Mouse (Mus musculus) lung, postnatal 0 days (tissue): ENCODE results near the gene Fam222b. TPM values are rescaled to one million over a fixed set of nuclear protein-coding genes. Genes with fewer than 3 reads are reported as not detected.
A peak's percentile ranks its signal among the peaks of the same experiment; 100 is the strongest.

Experiments
- ATAC-seq: fragments of 200-750 bp; cut with Nextera tagmentation; 2 replicates; pipeline ENCODE4 v1.8.0; 2017; ENCODE audit warnings: moderate library complexity
- DNase-seq: peaks from one replicate; pipeline ENCODE4 v3.0.0-alpha.2; 2016; ENCODE audit warnings: low spot score
- H3K27ac ChIP-seq: fragments of 300-500 bp; sonication (generic); 2 replicates; pipeline ENCODE4 v1.5.1; 2014; ENCODE audit warnings: antibody characterized with exemption, mild to moderate bottlenecking, low read length, mixed read lengths
- H3K27me3 ChIP-seq: fragments of 300-500 bp; sonication (generic); replicated peaks from 2 replicates; pipeline ENCODE4 v1.6.1; 2014; ENCODE audit warnings: low read length, mixed read lengths; ENCODE audit not compliant: insufficient read depth
- H3K36me3 ChIP-seq: fragments of 300-500 bp; sonication (generic); 2 replicates; pipeline ENCODE4 v1.6.1; 2014; ENCODE audit warnings: low read length, mixed read lengths; ENCODE audit not compliant: insufficient read depth
- H3K4me1 ChIP-seq: fragments of 300-500 bp; sonication (generic); 2 replicates; pipeline ENCODE4 v1.6.1; 2014; ENCODE audit warnings: antibody characterized with exemption, low read depth, low read length, mixed read lengths; ENCODE audit not compliant: insufficient read depth
- H3K4me2 ChIP-seq: fragments of 300-500 bp; sonication (generic); replicated peaks from 2 replicates; pipeline ENCODE4 v1.6.1; 2014; ENCODE audit warnings: low read depth, mild to moderate bottlenecking, low read length, moderate library complexity, mixed read lengths
- H3K4me3 ChIP-seq: fragments of 300-500 bp; sonication (generic); 2 replicates; pipeline ENCODE4 v1.5.1; 2014; ENCODE audit warnings: low read depth, low read length
- H3K9ac ChIP-seq: fragments of 300-500 bp; sonication (generic); replicated peaks from 2 replicates; pipeline ENCODE4 v1.6.1; 2014; ENCODE audit warnings: low read depth, mild to moderate bottlenecking
- H3K9me3 ChIP-seq: fragments of 300-500 bp; sonication (generic); 2 replicates; pipeline ENCODE4 v1.6.1; 2016; ENCODE audit warnings: low read length, mixed read lengths
- CTCF ChIP-seq: IDR thresholded peaks from 2 replicates; pipeline ENCODE4 v1.5.1; 2016; ENCODE audit warnings: antibody characterized with exemption, mild to moderate bottlenecking
- EP300 ChIP-seq: IDR thresholded peaks from 2 replicates; pipeline ENCODE4 v1.6.1; 2016; ENCODE audit warnings: antibody characterized with exemption, mild to moderate bottlenecking, control low read depth
- WGBS: fragments of 180-500 bp; shearing (Covaris S2); extraction: QIAGEN DNeasy Blood & Tissue Kit; methylation state at CpG from one replicate; pipeline ENCODE4 v1.1.7; 2014; 5-methylcytosine and 5-hydroxymethylcytosine counted together
- polyA plus RNA-seq: library from polyadenylated mRNA; unstranded; fragments of >200 nt; fragmentation: Nextera tagmentation; extraction: Ambion mirVana; gene quantifications from 2 replicates; pipeline ENCODE4 v1.2.1, GENCODE M21; 2015

Fam222b gene
- polyA plus RNA-seq, 1 experiment from 2014 or later, result 10.0 TPM

- H3K36me3 ChIP-seq, result peaks cover 11% of the 10 kb centered on the region; the same call in 1 of the 2 replicates
- H3K27me3 ChIP-seq, result no peaks in the 10 kb centered on the region
- H3K4me3 ChIP-seq, result peak overlapping the region; percentile 52
- H3K4me2 ChIP-seq, result peak overlapping the region; percentile 89
- ATAC-seq (no peak), DNase-seq (peak; percentile 64)
- H3K9me3 ChIP-seq, result no peaks in the 10 kb centered on the region
- H3K9ac ChIP-seq, result peak overlapping the region; percentile 9
- peak overlapping the region; percentile 94 for H3K27ac ChIP-seq
- peaks cover 13% of the 10 kb centered on the region; the same call in 1 of the 2 replicates for H3K4me1 ChIP-seq
- WGBS, result under 1% methylated on average over 23 of the region's 23 CpGs
- TF ChIP-seq CTCF (no peak), EP300 (no peak)
Observed at GRCm38 (mm10) chr11:78176905-78177331, 82.5 kb downstream of the Fam222b start.

- H3K9me3 ChIP-seq, result no peaks in the 10 kb centered on the region
- peaks cover 13% of the 10 kb centered on the region; the same call in 1 of the 2 replicates for H3K4me1 ChIP-seq
- H3K4me2 ChIP-seq, result peak overlapping the region; percentile 89
- DNase-seq (peak; percentile 76), ATAC-seq (peak; percentile 5)
- H3K36me3 ChIP-seq, result peaks cover 11% of the 10 kb centered on the region; the same call in 1 of the 2 replicates
- H3K9ac ChIP-seq, result peak overlapping the region; percentile 9; the same call in 1 of the 2 replicates
- no peaks in the 10 kb centered on the region for H3K27me3 ChIP-seq
- no peak for TF ChIP-seq EP300
- no peak for TF ChIP-seq CTCF
- 0% methylated on average over 10 of the region's 10 CpGs for WGBS
- H3K4me3 ChIP-seq, result peak overlapping the region; percentile 52
- peak overlapping the region; percentile 94 for H3K27ac ChIP-seq
Observed at GRCm38 (mm10) chr11:78177437-78177836, 83.0 kb downstream of the Fam222b start.

DNA sequence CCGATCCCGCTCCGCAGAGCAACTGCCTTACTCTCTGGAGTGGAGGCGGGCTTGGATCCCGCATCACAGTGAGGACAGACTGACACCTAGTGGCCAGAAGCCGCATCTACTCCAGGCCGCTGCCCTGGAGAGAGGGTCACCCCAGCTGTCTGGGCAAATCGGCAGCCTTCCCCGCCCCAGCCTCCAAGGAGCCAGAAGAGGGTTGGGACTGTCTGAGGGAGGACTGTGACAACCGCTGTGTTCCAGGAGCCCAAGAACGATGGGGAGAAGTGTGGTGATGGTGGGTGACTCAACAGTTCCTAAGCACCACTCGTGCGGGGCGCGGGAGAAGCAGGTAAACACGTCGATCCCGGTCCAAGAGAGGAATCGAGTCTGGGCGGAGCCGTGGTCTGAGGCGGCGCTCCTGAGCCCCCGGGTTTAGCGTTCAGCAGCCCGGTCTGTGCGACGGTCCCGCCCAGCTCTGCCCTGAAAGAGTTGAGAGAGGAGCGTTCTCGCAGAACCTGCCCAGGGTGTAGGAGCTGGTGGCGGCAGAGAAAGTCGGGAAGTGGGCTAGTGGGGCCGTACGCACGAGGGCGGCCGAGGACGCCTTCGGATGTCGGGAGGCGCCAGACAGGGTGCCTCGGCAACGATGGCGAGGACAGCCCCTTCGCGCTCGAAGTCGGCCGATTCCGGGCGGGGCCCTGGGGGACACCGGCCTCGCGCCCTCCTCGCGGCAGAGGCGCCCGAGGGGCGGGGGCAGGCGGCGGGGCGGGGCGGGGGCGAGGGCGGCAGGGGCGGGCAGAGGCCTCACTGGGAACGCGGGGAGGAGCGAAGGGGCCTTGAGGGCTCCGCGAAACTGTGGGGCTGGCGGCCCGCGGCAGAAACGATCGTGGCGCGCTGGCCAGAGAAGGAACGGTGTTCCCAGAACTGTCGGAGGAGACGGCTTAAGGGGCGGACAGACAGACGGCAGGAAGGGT is 83.7 kb downstream of the Fam222b start:
- Histone ChIP-seq H3K4me2 (peak overlapping the region; percentile 89), H3K4me1 (peaks cover 13% of the 10 kb centered on the region; the same call in 1 of the 2 replicates), H3K27ac (peak overlapping the region; percentile 94), H3K36me3 (peaks cover 11% of the 10 kb centered on the region; the same call in 1 of the 2 replicates), H3K4me3 (peak overlapping the region; percentile 52), H3K9ac (peak overlapping the region; percentile 59), H3K27me3 (no peaks in the 10 kb centered on the region), H3K9me3 (no peaks in the 10 kb centered on the region)
- WGBS, result under 1% methylated on average over 62 of the region's 84 CpGs
- peak; percentile 86 for ATAC-seq
- TF ChIP-seq CTCF (peak; percentile 99), EP300 (0 out of 2 replicates have a peak, but pooled peaks have one; percentile 16)
- peak; percentile 96 for DNase-seq

- ATAC-seq, result no peak
- WGBS, result 2% methylated on average over 29 of the region's 29 CpGs
- no peak for TF ChIP-seq EP300
- no peak; the same call in 1 of the 2 replicates for TF ChIP-seq CTCF
Observed at GRCm38 (mm10) chr11:78178859-78179437, 84.5 kb downstream of the Fam222b start.

DNA sequence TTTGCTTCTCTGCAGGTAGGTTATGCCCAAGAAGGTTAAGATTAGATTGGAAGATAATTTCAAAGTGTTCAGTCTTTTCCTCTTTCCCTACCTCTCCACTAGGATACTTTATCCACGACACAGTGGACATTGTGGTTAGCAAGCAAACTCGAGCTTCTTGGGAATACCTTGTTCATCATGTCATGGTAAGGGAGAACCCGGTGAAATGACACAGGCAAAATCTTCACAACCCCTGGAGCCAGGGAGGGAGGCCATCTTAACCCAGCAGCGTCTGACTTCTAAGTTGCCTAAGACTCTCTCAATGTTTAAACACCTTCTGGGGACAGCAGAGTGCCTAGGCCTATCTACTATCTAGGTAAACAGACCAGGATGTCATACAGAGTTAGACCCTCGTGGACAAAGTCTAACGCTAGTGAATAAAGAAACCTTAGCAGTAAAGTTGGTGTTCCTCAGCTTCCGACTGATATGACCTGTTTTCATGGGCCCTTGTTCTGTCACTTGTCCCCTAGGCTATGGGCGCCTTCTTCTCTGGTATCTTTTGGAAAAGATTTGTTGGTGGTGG is 85.1 kb downstream of the Fam222b start:
- DNase-seq, result no peak
- Histone ChIP-seq H3K4me2 (peak overlapping the region; percentile 89), H3K9me3 (no peaks in the 10 kb centered on the region), H3K36me3 (peaks cover 11% of the 10 kb centered on the region; the same call in 1 of the 2 replicates), H3K27me3 (no peaks in the 10 kb centered on the region), H3K9ac (no peak overlapping the region), H3K4me1 (peaks cover 13% of the 10 kb centered on the region; the same call in 1 of the 2 replicates), H3K27ac (peak overlapping the region; percentile 94; the same call in 1 of the 2 replicates), H3K4me3 (peak overlapping the region; percentile 52)
- 24% methylated on average over 8 of the region's 8 CpGs for WGBS
- TF ChIP-seq CTCF (no peak), EP300 (no peak)
- ATAC-seq, result no peak

More at GRCm38 (mm10) chr11:78178859-78179437, 84.5 kb downstream of the Fam222b start:
- peaks cover 11% of the 10 kb centered on the region; the same call in 1 of the 2 replicates for H3K36me3 ChIP-seq
- peaks cover 13% of the 10 kb centered on the region; the same call in 1 of the 2 replicates for H3K4me1 ChIP-seq
- DNase-seq, result peak; percentile 81
- H3K27ac ChIP-seq, result peak overlapping the region; percentile 94
- H3K9ac ChIP-seq, result peak overlapping the region; percentile 59
- H3K9me3 ChIP-seq, result no peaks in the 10 kb centered on the region
- peak overlapping the region; percentile 89 for H3K4me2 ChIP-seq
- peak overlapping the region; percentile 52 for H3K4me3 ChIP-seq
- no peaks in the 10 kb centered on the region for H3K27me3 ChIP-seq
